ENCODE assay signal across 9 mouse cellular contexts in genomic region chr5:135400244-135400643, GRCm38 (mm10). TPM values are rescaled to one million over a fixed set of nuclear protein-coding genes. Genes with fewer than 3 reads are reported as not detected.
DNase-seq lines count a peak whose midpoint lies in the region; ATAC-seq and TF ChIP-seq lines count a peak whose summit lies in the region.
"Had no signal": no experiment of that assay in that cellular context is flagged by ENCODE, and none has a peak within 500 bp of the region (broad histone marks: within the 10 kb centered on the region; RNA-seq: fewer than 3 reads in every experiment).

No protein-coding gene starts in this region.

- no peaks in the 10 kb centered on the region for H3K9me3 ChIP-seq in hindbrain, embryonic 10.5 days
- H3K9me3 ChIP-seq in hindbrain, embryonic 12.5 days (replicated peaks) = no peaks in the 10 kb centered on the region
- H3K9me3 ChIP-seq in forebrain, embryonic 12.5 days = no peaks in the 10 kb centered on the region
- no peaks in the 10 kb centered on the region for H3K9me3 ChIP-seq in midbrain, postnatal 0 days (ENCODE audit: low read length)

- no peaks in the 10 kb centered on the region for H3K4me1 ChIP-seq in hindbrain, embryonic 10.5 days (replicated peaks)
- no peaks in the 10 kb centered on the region for H3K4me1 ChIP-seq in hindbrain, embryonic 12.5 days
- peaks cover 3% of the 10 kb centered on the region; the same call in 1 of the 2 replicates for H3K4me1 ChIP-seq in forebrain, embryonic 12.5 days
- H3K4me1 ChIP-seq in midbrain, postnatal 0 days (ENCODE audit: insufficient read depth, low read length) = no peaks in the 10 kb centered on the region

- no peak overlapping the region for H3K9ac ChIP-seq in hindbrain, embryonic 12.5 days
- no peak overlapping the region for H3K9ac ChIP-seq in forebrain, embryonic 12.5 days
- no peak overlapping the region for H3K9ac ChIP-seq in midbrain, postnatal 0 days (replicated peaks; ENCODE audit: low read length, poor library complexity, severe bottlenecking)
- H3K9ac ChIP-seq: neural tube, embryonic 13.5 days had no signal

- H3K4me3 ChIP-seq in hindbrain, embryonic 10.5 days = no peak overlapping the region
- H3K4me3 ChIP-seq in hindbrain, embryonic 12.5 days = no peak overlapping the region
- H3K4me3 ChIP-seq in forebrain, embryonic 12.5 days (replicated peaks) = no peak overlapping the region
- H3K4me3 ChIP-seq in midbrain, postnatal 0 days (ENCODE audit: low read depth, low read length) = no peak overlapping the region
- H3K4me3 ChIP-seq: neural tube, embryonic 13.5 days had no signal

- no peak for TF ChIP-seq POLR2A in brain, embryonic 14.5 days (IDR thresholded peaks at IDR 0.05; ENCODE audit: borderline replicate concordance, extremely low read depth, insufficient read depth, insufficient read length, poor library complexity, severe bottlenecking)

- ATAC-seq in hindbrain, embryonic 12.5 days (ENCODE audit: low FRiP score) = no peak
- peak; percentile 67 for ATAC-seq in forebrain, embryonic 12.5 days (ENCODE audit: low FRiP score)
- ATAC-seq in midbrain, postnatal 0 days (ENCODE audit: low FRiP score) = no peak

- no peaks in the 10 kb centered on the region for H3K27me3 ChIP-seq in hindbrain, embryonic 10.5 days (ENCODE audit: insufficient read depth, poor library complexity, severe bottlenecking)
- 0 out of 2 replicates have a peak, but pooled peaks cover 3% of the 10 kb centered on the region for H3K27me3 ChIP-seq in hindbrain, embryonic 12.5 days
- H3K27me3 ChIP-seq in forebrain, embryonic 12.5 days = peaks cover 7% of the 10 kb centered on the region
- no peaks in the 10 kb centered on the region for H3K27me3 ChIP-seq in midbrain, postnatal 0 days (ENCODE audit: insufficient read depth, low read length)
- H3K27me3 ChIP-seq: neural tube, embryonic 13.5 days had no signal

- 5% methylated on average over 2 of the region's 2 CpGs for WGBS in hindbrain, embryonic 10.5 days
- WGBS in hindbrain, embryonic 12.5 days = 7% methylated on average over 2 of the region's 2 CpGs
- 13% methylated on average over 2 of the region's 2 CpGs for WGBS in forebrain, embryonic 12.5 days
- 8% methylated on average over 2 of the region's 2 CpGs for WGBS in midbrain, postnatal 0 days

- peak; percentile 78 for DNase-seq in hindbrain, embryonic 10.5 days (ENCODE audit: low spot score)
- DNase-seq in brain, embryonic 14.5 days (ENCODE audit: low read depth) = peak; percentile 84
- peak; percentile 76 for DNase-seq in hindlimb bud, embryonic 11.5 days (ENCODE audit: extremely low spot score, low read depth, low spot score)
- peak; percentile 54 to 83 for DNase-seq in left cerebral cortex, postnatal 10 days (ENCODE audit: extremely low spot score in 1 of 2, low spot score in 2 of 2)
- peak; percentile 86 for DNase-seq in midbrain, postnatal 0 days (ENCODE audit: low spot score)
- DNase-seq in spleen, postnatal 36 days (ENCODE audit: low spot score in 2 of 2) = peak; percentile 57 to 62

- H3K27ac ChIP-seq in hindbrain, embryonic 10.5 days = no peak overlapping the region
- no peak overlapping the region for H3K27ac ChIP-seq in hindbrain, embryonic 12.5 days
- H3K27ac ChIP-seq in forebrain, embryonic 12.5 days = no peak overlapping the region
- H3K27ac ChIP-seq in midbrain, postnatal 0 days (ENCODE audit: low read depth, low read length) = no peak overlapping the region
- H3K27ac ChIP-seq: neural tube, embryonic 13.5 days had no signal

- no peak overlapping the region for H3K4me2 ChIP-seq in hindbrain, embryonic 12.5 days (replicated peaks)
- no peak overlapping the region for H3K4me2 ChIP-seq in forebrain, embryonic 12.5 days
- H3K4me2 ChIP-seq in midbrain, postnatal 0 days (ENCODE audit: low read depth, low read length, poor library complexity, severe bottlenecking) = no peak overlapping the region
- H3K4me2 ChIP-seq: neural tube, embryonic 13.5 days had no signal

- peak; percentile 92 for TF ChIP-seq CTCF in brain, embryonic 14.5 days (IDR thresholded peaks at IDR 0.05; ENCODE audit: borderline replicate concordance, extremely low read depth, insufficient read depth, insufficient read length)
- TF ChIP-seq CTCF in midbrain, postnatal 0 days (IDR thresholded peaks at IDR 0.05) = peak; percentile 95

- H3K36me3 ChIP-seq in hindbrain, embryonic 10.5 days = no peaks in the 10 kb centered on the region
- no peaks in the 10 kb centered on the region for H3K36me3 ChIP-seq in hindbrain, embryonic 12.5 days
- H3K36me3 ChIP-seq in forebrain, embryonic 12.5 days (replicated peaks) = no peaks in the 10 kb centered on the region
- H3K36me3 ChIP-seq in midbrain, postnatal 0 days (ENCODE audit: insufficient read depth, low read length) = no peaks in the 10 kb centered on the region
- H3K36me3 ChIP-seq: neural tube, embryonic 13.5 days had no signal

- intact Hi-C loops in left cerebral cortex, postnatal 10 days (cut with DNase I) = loop anchor here (5.0 kb wide), 2 partner anchors 212 to 362 kb away; no protein-coding TSS in a partner anchor

RNA-seq across cellular contexts. Expression of gene Pom121, which starts 5.9 kb away (rescaled TPM):
- 19.5 and 20.9 TPM in 2 replicates for polyA plus RNA-seq in hindbrain, embryonic 10.5 days (2016; fragmentation: Nextera tagmentation; extraction: Ambion mirVana)
- polyA plus RNA-seq in hindbrain, embryonic 12.5 days (2016; fragmentation: Nextera tagmentation; extraction: Ambion mirVana) = 20.0 and 21.7 TPM in 2 replicates
- polyA plus RNA-seq in brain, embryonic 14.5 days (2012; rRNA removed) = 21.7 and 45.5 TPM in 2 replicates
- polyA plus RNA-seq in forebrain, embryonic 12.5 days (2016; fragmentation: Nextera tagmentation; extraction: Ambion mirVana) = 23.4 and 27.0 TPM in 2 replicates
- total RNA-seq in left cerebral cortex, postnatal 10 days (2021) = 10 to 100 TPM; 37.5 to 39.1 TPM
- 12.4 and 12.8 TPM in 2 replicates for total RNA-seq in midbrain, postnatal 0 days (2014; rRNA removed)
- 6.7 and 8.5 TPM in 2 replicates for polyA plus RNA-seq in midbrain, postnatal 0 days (2015; fragmentation: Nextera tagmentation; extraction: Ambion mirVana)

RNA-seq across cellular contexts. Expression of gene Nsun5, which starts 30.5 kb away (rescaled TPM):
- polyA plus RNA-seq in hindbrain, embryonic 10.5 days (2016; fragmentation: Nextera tagmentation; extraction: Ambion mirVana) = 44.1 and 46.1 TPM in 2 replicates
- 28.5 and 36.1 TPM in 2 replicates for polyA plus RNA-seq in hindbrain, embryonic 12.5 days (2016; fragmentation: Nextera tagmentation; extraction: Ambion mirVana)
- 44.4 and 62.2 TPM in 2 replicates for polyA plus RNA-seq in brain, embryonic 14.5 days (2012; rRNA removed)
- polyA plus RNA-seq in forebrain, embryonic 12.5 days (2016; fragmentation: Nextera tagmentation; extraction: Ambion mirVana) = 34.9 and 35.6 TPM in 2 replicates
- 10 to 100 TPM; 20.4 to 25.7 TPM for total RNA-seq in left cerebral cortex, postnatal 10 days (2021)
- total RNA-seq in midbrain, postnatal 0 days (2014; rRNA removed) = 24.5 and 24.8 TPM in 2 replicates
- polyA plus RNA-seq in midbrain, postnatal 0 days (2015; fragmentation: Nextera tagmentation; extraction: Ambion mirVana) = 16.8 and 19.0 TPM in 2 replicates

RNA-seq across cellular contexts. Expression of gene Trim50, which starts 47.1 kb away (rescaled TPM):
- 0.08 TPM in 1 of 2 replicates, not detected in the other for polyA plus RNA-seq in hindbrain, embryonic 10.5 days (2016; fragmentation: Nextera tagmentation; extraction: Ambion mirVana)
- not detected in 2 replicates for polyA plus RNA-seq in hindbrain, embryonic 12.5 days (2016; fragmentation: Nextera tagmentation; extraction: Ambion mirVana)
- polyA plus RNA-seq in brain, embryonic 14.5 days (2012; rRNA removed) = not detected in 2 replicates
- polyA plus RNA-seq in forebrain, embryonic 12.5 days (2016; fragmentation: Nextera tagmentation; extraction: Ambion mirVana) = not detected in 2 replicates
- not detected for total RNA-seq in left cerebral cortex, postnatal 10 days (2021)
- total RNA-seq in midbrain, postnatal 0 days (2014; rRNA removed) = not detected in 2 replicates
- not detected in 2 replicates for polyA plus RNA-seq in midbrain, postnatal 0 days (2015; fragmentation: Nextera tagmentation; extraction: Ambion mirVana)
- polyA plus RNA-seq: neural tube, embryonic 13.5 days had no signal

RNA-seq across cellular contexts. Expression of gene Fkbp6, which starts 50.4 kb away (rescaled TPM):
- polyA plus RNA-seq in hindbrain, embryonic 10.5 days (2016; fragmentation: Nextera tagmentation; extraction: Ambion mirVana) = 0.17 and 0.31 TPM in 2 replicates
- polyA plus RNA-seq in hindbrain, embryonic 12.5 days (2016; fragmentation: Nextera tagmentation; extraction: Ambion mirVana) = not detected in 2 replicates
- polyA plus RNA-seq in brain, embryonic 14.5 days (2012; rRNA removed) = 0.06 and 0.40 TPM in 2 replicates
- 0.17 TPM in 1 of 2 replicates, not detected in the other for polyA plus RNA-seq in forebrain, embryonic 12.5 days (2016; fragmentation: Nextera tagmentation; extraction: Ambion mirVana)
- total RNA-seq in left cerebral cortex, postnatal 10 days (2021) = under 1 TPM in 1 of 2 experiments, not detected in 1; 0.65 TPM
- 0.33 and 0.49 TPM in 2 replicates for total RNA-seq in midbrain, postnatal 0 days (2014; rRNA removed)
- polyA plus RNA-seq in midbrain, postnatal 0 days (2015; fragmentation: Nextera tagmentation; extraction: Ambion mirVana) = 0.12 and 0.36 TPM in 2 replicates
